Mouse (Mus musculus): ENCODE measurements around the gene Taco1.
"Not testable (repeated sequence)": the region's sequence is repeated elsewhere in the genome, so short reads cannot be mapped to it uniquely, and the experiment has no call there.

Taco1 gene

GRCm38 (mm10) chr11:106065923-106066571, at the start of gene Taco1:
Taco1 (plus strand) TSS chr11:106066061.
- peak; percentile 98 for DNase-seq

- no peak for DNase-seq
Measured at GRCm38 (mm10) chr11:106016440-106016839, 49.4 kb upstream of the Taco1 start.

GRCm38 (mm10) chr11:106020051-106020763, 45.7 kb upstream of the Taco1 start:
- DNase-seq = peak; percentile 23

- no peak for DNase-seq
Measured at GRCm38 (mm10) chr11:106025774-106026173, 40.1 kb upstream of the Taco1 start.

- peak; percentile 77 for DNase-seq
Measured at GRCm38 (mm10) chr11:106026465-106027151, 39.3 kb upstream of the Taco1 start.

GRCm38 (mm10) chr11:106027607-106028006, 38.3 kb upstream of the Taco1 start:
- DNase-seq = no peak

- DNase-seq = not testable (repeated sequence)
Measured at GRCm38 (mm10) chr11:106032074-106032473, 33.8 kb upstream of the Taco1 start.

- DNase-seq = peak; percentile 53
Measured at GRCm38 (mm10) chr11:106033491-106033919, 32.4 kb upstream of the Taco1 start.

GRCm38 (mm10) chr11:106034986-106035385, 30.9 kb upstream of the Taco1 start:
- no peak for DNase-seq

GRCm38 (mm10) chr11:106036548-106037417, 29.1 kb upstream of the Taco1 start, which contains the start of gene Dcaf7:
Dcaf7 (plus strand) TSS chr11:106036872.
- peak; percentile 97 for DNase-seq

- DNase-seq = peak; percentile 60
Measured at GRCm38 (mm10) chr11:106037418-106037751, 28.5 kb upstream of the Taco1 start.

GRCm38 (mm10) chr11:106044349-106044748, 21.5 kb upstream of the Taco1 start:
- DNase-seq = no peak

- DNase-seq = no peak
Measured at GRCm38 (mm10) chr11:106045256-106045655, 20.6 kb upstream of the Taco1 start.

- no peak for DNase-seq
Measured at GRCm38 (mm10) chr11:106045780-106046179, 20.1 kb upstream of the Taco1 start.

GRCm38 (mm10) chr11:106046584-106046983, 19.3 kb upstream of the Taco1 start:
- DNase-seq = no peak

GRCm38 (mm10) chr11:106053921-106054320, 11.9 kb upstream of the Taco1 start:
- DNase-seq = no peak

GRCm38 (mm10) chr11:106054600-106054999, 11.3 kb upstream of the Taco1 start:
- DNase-seq = no peak

GRCm38 (mm10) chr11:106055341-106055740, 10.5 kb upstream of the Taco1 start:
- no peak for DNase-seq

GRCm38 (mm10) chr11:106056819-106057491, 8.9 kb upstream of the Taco1 start:
- no peak for DNase-seq

- no peak for DNase-seq
Measured at GRCm38 (mm10) chr11:106058020-106058419, 7.8 kb upstream of the Taco1 start.

GRCm38 (mm10) chr11:106060549-106060948, 5.3 kb upstream of the Taco1 start:
- no peak for DNase-seq

- DNase-seq = no peak
Measured at GRCm38 (mm10) chr11:106061311-106061710, 4.5 kb upstream of the Taco1 start.
